Mouse (Mus musculus) CD4-positive naive resting alpha-beta T cell, adult 57 days (primary cell): Measurements from ENCODE around the gene Cradd. TPM values are rescaled to one million over a fixed set of nuclear protein-coding genes. Genes with fewer than 3 reads are reported as not detected.

ENCODE experiments used
- total RNA-seq: library from RNA; stranded (reverse); gene quantifications from one replicate; pipeline ENCODE4 v1.2.4, GENCODE M21; 2023

The Cradd gene
- total RNA-seq = 22.7 TPM

DNA sequence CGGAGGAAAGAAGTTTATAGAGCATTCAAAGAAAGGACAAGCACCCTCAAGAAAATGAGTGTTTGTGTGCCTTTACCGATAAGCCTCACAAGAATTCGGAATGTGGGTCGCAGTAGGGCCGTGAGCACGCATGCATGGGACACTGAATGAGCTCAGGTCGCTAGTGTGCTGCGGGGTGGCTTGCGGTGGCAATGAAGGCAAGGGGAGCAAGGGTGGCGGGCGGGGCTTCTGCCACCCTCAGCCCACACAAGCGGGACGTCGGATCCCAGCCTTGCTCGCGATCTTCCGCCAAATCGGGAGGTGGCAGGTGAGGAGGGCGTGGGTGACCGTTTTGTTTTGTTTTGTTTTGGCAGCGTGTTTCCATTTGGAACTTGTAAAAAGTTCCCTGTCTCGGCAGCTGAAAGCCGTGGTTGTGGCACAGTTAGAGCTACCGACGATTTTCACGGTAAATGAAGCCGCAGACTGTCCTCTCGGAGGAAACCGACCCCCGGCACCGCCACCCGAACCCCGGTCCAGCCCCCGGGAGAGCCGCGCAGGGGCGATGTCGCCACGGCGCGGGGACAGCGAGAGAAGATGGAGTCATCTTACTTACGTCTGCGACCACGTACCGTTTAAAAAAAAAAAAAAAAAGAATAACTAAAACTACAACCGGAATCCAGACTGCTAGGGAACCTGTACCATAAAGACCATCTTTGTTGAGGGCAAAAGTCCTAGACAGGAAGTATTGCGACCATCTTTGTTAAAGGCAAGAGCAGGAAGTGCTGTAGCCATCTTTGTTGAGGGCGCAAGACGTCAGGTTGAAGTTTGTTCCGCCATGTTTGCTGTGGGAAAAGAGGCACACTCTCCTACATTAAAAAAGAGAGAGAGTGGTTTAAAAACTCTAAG is at the start of gene Cradd:
Gene Cradd (minus strand): TSS at position 741 of the 885 bp plus-strand sequence.

Other genes starting within 250 kb of the Cradd start
- 2.1 TPM for gene Socs2, start 93.0 kb upstream of the Cradd start, total RNA-seq
- 45.8 TPM for gene Mrpl42, start 177.8 kb upstream of the Cradd start, total RNA-seq
- gene Ube2n, start 191.0 kb upstream of the Cradd start, total RNA-seq = 96.8 TPM
- gene Nudt4, start 240.0 kb upstream of the Cradd start, total RNA-seq = 20.8 TPM